Mouse (Mus musculus) thymus, postnatal 14 days (tissue): ENCODE results near the gene Adamts17.

Source experiments
- DNase-seq: peaks from one replicate; pipeline ENCODE4 v3.0.0; 2021

The Adamts17 gene

GRCm38 (mm10) chr7:67036502-67037485 lies 197.3 kb downstream of the Adamts17 start:
- DNase-seq, result no peak

- no peak for DNase-seq
These were observed 198.4 kb downstream of the Adamts17 start for GRCm38 (mm10) chr7:67037726-67038520.

GRCm38 (mm10) chr7:67039143-67039542 lies 199.6 kb downstream of the Adamts17 start:
- DNase-seq, result no peak

GRCm38 (mm10) chr7:67039861-67040260 lies 200.3 kb downstream of the Adamts17 start:
- DNase-seq, result no peak

GRCm38 (mm10) chr7:67041685-67042084 lies 202.2 kb downstream of the Adamts17 start:
- no peak for DNase-seq

- no peak for DNase-seq
These were observed 204.7 kb downstream of the Adamts17 start for GRCm38 (mm10) chr7:67044121-67044817.

GRCm38 (mm10) chr7:67045202-67045601 lies 205.7 kb downstream of the Adamts17 start:
- no peak for DNase-seq

- no peak for DNase-seq
These were observed 209.7 kb downstream of the Adamts17 start for GRCm38 (mm10) chr7:67049206-67049605.

GRCm38 (mm10) chr7:67050424-67050823 lies 210.9 kb downstream of the Adamts17 start:
- no peak for DNase-seq

GRCm38 (mm10) chr7:67051089-67051718 lies 211.7 kb downstream of the Adamts17 start:
- peak; percentile 15 for DNase-seq

- DNase-seq, result no peak
These were observed 215.3 kb downstream of the Adamts17 start for GRCm38 (mm10) chr7:67054876-67055275.

- no peak for DNase-seq
These were observed 216.0 kb downstream of the Adamts17 start for GRCm38 (mm10) chr7:67055510-67055909.

- peak; percentile 59 for DNase-seq
These were observed 222.2 kb downstream of the Adamts17 start for GRCm38 (mm10) chr7:67061756-67062155.

GRCm38 (mm10) chr7:67062571-67062970 lies 223.0 kb downstream of the Adamts17 start:
- no peak for DNase-seq

- DNase-seq, result no peak
These were observed 225.2 kb downstream of the Adamts17 start for GRCm38 (mm10) chr7:67064627-67065305.

GRCm38 (mm10) chr7:67065631-67066030 lies 226.1 kb downstream of the Adamts17 start:
- no peak for DNase-seq

GRCm38 (mm10) chr7:67072015-67072685 lies 232.6 kb downstream of the Adamts17 start:
- no peak for DNase-seq

- no peak for DNase-seq
These were observed 243.2 kb downstream of the Adamts17 start for GRCm38 (mm10) chr7:67082751-67083150.

- DNase-seq, result no peak
These were observed 248.2 kb downstream of the Adamts17 start for GRCm38 (mm10) chr7:67087759-67088158.

- no peak for DNase-seq
These were observed 257.6 kb downstream of the Adamts17 start for GRCm38 (mm10) chr7:67097096-67097495.

GRCm38 (mm10) chr7:67101418-67101973 lies 262.0 kb downstream of the Adamts17 start:
- DNase-seq, result no peak
